Mouse (Mus musculus) layer of hippocampus, postnatal 25 days (tissue): ENCODE data around the gene Cutal. TPM values are rescaled to one million over a fixed set of nuclear protein-coding genes. Genes with fewer than 3 reads are reported as not detected.

ENCODE experiments used
- DNase-seq, 2 experiments: peaks; one replicate each; pipeline ENCODE4 v3.0.0; 2022; ENCODE audit warnings: mixed read lengths in 2 of 2, low spot score in 1 of 2; ENCODE audit errors: extremely low spot score in 1 of 2
- total RNA-seq, 2 experiments: library from RNA; stranded (reverse); gene quantifications; 2 replicates each; pipeline ENCODE4 v1.2.3; 2021

Cutal gene
- total RNA-seq, 2 experiments from 2014 or later = 0.44 to 0.49 TPM

DNA sequence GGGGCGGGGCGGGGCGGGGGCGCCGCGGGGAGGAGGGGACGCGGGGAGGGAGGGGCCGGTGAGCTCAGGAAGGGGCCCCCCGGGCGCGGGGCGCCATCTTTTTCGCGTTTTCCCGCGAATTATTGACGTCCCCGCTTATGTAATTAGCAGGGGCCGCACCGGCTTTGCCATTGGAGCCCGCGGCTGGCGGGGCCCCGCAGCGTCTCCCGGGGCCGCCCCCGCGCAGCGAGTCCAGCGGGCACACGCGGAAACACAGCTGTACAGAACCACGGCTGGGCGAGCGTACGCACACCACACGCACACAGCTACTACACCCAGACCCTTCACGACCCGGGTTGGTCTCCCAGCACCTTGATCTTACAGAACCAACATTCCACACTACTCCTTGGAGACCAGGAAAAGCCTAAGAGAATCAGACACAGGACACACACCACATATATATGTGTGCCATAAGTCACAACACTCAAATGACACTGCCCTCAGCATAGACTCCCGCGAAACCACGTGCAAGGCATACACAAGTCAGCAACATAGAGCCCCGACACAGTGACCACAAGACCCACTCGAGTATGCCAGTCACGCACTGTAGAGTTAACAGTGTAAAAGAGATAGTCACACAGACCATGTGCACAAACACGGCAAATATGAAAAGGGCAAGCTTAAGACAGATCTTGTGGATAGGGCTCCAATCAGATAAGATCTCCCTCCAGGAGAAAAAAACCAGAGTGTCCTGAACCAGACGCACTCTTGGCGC, 40.0 kb downstream of the Cutal start:
- peak in 1 of 2 experiments; percentile 28 for DNase-seq

DNA sequence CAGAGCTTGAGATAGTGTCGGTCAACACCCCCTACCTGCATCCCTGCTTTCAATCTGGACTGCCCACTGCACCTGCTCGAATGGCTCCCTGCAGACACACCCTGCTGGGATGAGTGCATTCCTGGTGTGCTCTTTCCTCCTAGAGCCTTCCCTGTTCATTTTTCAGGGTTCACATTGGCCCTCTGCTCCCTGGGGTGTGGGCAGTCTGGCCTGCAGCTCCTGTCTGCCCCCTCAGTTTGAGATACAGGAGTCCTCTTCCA, 40.6 kb downstream of the Cutal start:
- DNase-seq = no peak

DNA sequence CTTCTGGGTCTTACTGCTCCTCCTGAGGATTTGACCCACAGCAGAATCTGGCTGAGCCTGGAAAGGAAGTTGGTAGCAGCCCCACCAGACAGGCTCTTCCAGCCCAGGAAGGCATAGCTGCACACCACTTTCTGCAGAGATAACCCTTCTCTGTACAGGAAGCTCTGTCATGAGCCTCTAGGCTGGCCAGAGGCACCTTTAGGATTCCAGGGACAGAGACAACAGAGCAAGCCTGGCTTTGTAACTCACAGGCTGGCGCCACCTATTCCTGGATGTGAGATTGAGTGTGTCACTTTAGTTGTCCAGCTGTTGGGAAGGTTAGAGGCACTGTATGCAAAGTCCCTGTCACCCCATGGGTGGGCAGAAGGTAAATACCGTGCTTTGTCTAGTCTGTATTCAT, 40.9 kb downstream of the Cutal start:
- no peak for DNase-seq

GRCm38 (mm10) chr2:34920144-34920543, 45.9 kb downstream of the Cutal start:
- no peak for DNase-seq

- DNase-seq = no peak
Measured at GRCm38 (mm10) chr2:34922729-34923128, 48.5 kb downstream of the Cutal start.

- DNase-seq = no peak
Measured at GRCm38 (mm10) chr2:34927320-34927719, 53.1 kb downstream of the Cutal start.

DNA sequence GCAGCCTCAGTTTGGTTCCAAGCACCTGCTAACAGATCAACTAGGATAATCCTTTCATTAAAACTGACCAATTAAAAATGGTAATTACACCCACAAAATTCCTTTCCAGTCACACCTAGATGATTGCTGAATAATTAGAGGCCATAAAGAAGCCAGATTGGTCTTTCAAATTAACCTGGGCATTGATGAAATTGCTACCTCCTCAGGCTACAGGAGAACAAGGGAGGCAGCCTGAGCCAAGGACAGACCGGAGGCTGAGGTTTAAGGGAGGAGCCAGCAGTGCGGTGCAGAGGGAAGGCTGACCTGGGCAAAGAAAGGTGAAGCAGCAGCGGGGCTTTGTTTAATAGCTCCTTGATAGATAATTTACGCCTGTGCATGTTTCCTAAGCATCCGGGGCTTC, 63.3 kb downstream of the Cutal start:
- no peak for DNase-seq

GRCm38 (mm10) chr2:34938269-34939208, 64.3 kb downstream of the Cutal start:
- no peak for DNase-seq

- no peak for DNase-seq
Measured at GRCm38 (mm10) chr2:34940246-34940645, 66.0 kb downstream of the Cutal start.

DNA sequence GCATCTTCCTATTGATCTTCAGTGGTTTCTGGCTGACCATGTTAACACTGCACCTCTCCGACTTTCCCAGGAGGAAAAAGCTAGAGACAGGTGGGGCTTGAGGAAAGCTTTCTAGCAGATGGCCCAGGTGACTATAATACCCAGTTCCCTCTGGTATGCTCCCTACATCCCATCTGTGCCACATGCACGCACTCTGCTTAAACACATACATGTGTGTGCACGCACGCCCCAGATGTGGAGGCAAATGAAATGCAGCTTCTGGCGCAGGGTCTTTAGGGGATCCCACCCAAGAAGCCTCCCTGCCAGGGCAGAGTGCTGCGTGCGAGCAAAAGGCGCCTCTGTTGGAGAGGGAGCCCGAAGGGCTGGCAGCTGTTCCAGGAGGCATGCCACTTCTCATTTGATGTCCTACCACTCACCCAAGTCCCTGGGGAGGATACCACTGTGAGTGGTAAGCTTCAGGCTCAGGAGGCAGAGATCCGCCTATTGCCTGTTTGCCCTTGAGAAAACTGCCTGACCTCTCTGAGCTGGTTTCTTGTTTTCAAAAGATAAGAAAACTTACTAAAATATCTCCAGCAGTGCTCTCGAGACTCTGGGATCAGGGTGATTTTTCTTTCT, 67.0 kb downstream of the Cutal start:
- no peak for DNase-seq

Other genes starting within 250 kb of the Cutal start
- 100 to 1,000 TPM in 1 of 2 experiments, 10 to 100 TPM in 1; 96.2 to 104 TPM for gene Gapvd1, start 119.2 kb upstream of the Cutal start, total RNA-seq
- 100 to 1,000 TPM; 220 to 358 TPM for gene Hspa5, start 102.4 kb upstream of the Cutal start, total RNA-seq
- 10 to 100 TPM; 29.6 to 34.6 TPM for gene Rabepk, start 74.5 kb upstream of the Cutal start, total RNA-seq
- gene Fbxw2, start 48.1 kb upstream of the Cutal start, total RNA-seq = 10 to 100 TPM; 82.5 to 84.3 TPM
- not detected for gene Gm34653, start 41.4 kb upstream of the Cutal start, total RNA-seq
- 10 to 100 TPM; 40.2 to 46.1 TPM for gene Psmd5, start 572 bp downstream of the Cutal start, total RNA-seq
- gene Phf19, start 39.6 kb downstream of the Cutal start, total RNA-seq = 1 to 10 TPM in 1 of 2 experiments, under 1 TPM in 1; 0.76 to 1.7 TPM
- gene Traf1, start 87.4 kb downstream of the Cutal start, total RNA-seq = 1 to 10 TPM; 1.7 to 3.3 TPM
- gene Hc, start 187.0 kb downstream of the Cutal start, total RNA-seq = under 1 TPM in 1 of 2 experiments, not detected in 1; 0.40 TPM
- gene AI182371, start 227.1 kb downstream of the Cutal start, total RNA-seq = under 1 TPM in 1 of 2 experiments, not detected in 1; 0.59 TPM
- 10 to 100 TPM in 1 of 2 experiments, 1 to 10 TPM in 1; 7.2 to 12.2 TPM for gene Cntrl, start 235.1 kb downstream of the Cutal start, total RNA-seq